Mouse (Mus musculus) hindbrain, embryonic 16.5 days (tissue): ENCODE measurements around the gene Tshb. TPM values are rescaled to one million over a fixed set of nuclear protein-coding genes. Genes with fewer than 3 reads are reported as not detected.

ENCODE experiments used
- ATAC-seq: fragments of 200-750 bp; cut with Nextera tagmentation; 2 replicates; pipeline ENCODE4 v1.8.0; 2017; ENCODE audit warnings: moderate TSS enrichment, moderate library complexity
- H3K27ac ChIP-seq: fragments of 300-500 bp; sonication (generic); 2 replicates; pipeline ENCODE4 v1.5.1; 2014; ENCODE audit warnings: low read depth, mild to moderate bottlenecking, control low read depth, low read length, moderate library complexity
- H3K27me3 ChIP-seq: fragments of 300-500 bp; sonication (generic); replicated peaks from 2 replicates; pipeline ENCODE4 v1.6.1; 2014; ENCODE audit warnings: low read length; ENCODE audit not compliant: control insufficient read depth, insufficient read depth
- H3K36me3 ChIP-seq: fragments of 300-500 bp; sonication (generic); 2 replicates; pipeline ENCODE4 v1.6.1; 2014; ENCODE audit warnings: mild to moderate bottlenecking, low read length, moderate library complexity, mixed read lengths; ENCODE audit not compliant: control insufficient read depth, insufficient read depth
- H3K4me1 ChIP-seq: fragments of 300-500 bp; sonication (generic); 2 replicates; pipeline ENCODE4 v1.6.1; 2014; ENCODE audit warnings: low read depth, low read length; ENCODE audit not compliant: control insufficient read depth, insufficient read depth
- H3K4me2 ChIP-seq: fragments of 300-500 bp; sonication (generic); 2 replicates; pipeline ENCODE4 v1.6.1; 2014; ENCODE audit warnings: mild to moderate bottlenecking, low read length, control low read depth, moderate library complexity
- H3K4me3 ChIP-seq: fragments of 300-500 bp; sonication (generic); 2 replicates; pipeline ENCODE4 v1.5.1; 2014; ENCODE audit warnings: mild to moderate bottlenecking, low read length, control low read depth, moderate library complexity
- H3K9ac ChIP-seq: fragments of 300-500 bp; sonication (generic); 2 replicates; pipeline ENCODE4 v1.6.1; 2014; ENCODE audit warnings: low read depth, mild to moderate bottlenecking, control low read depth, low read length, moderate library complexity
- H3K9me3 ChIP-seq: fragments of 300-500 bp; sonication (generic); 2 replicates; pipeline ENCODE4 v1.6.1; 2014; ENCODE audit warnings: mild to moderate bottlenecking, low read length, moderate library complexity; ENCODE audit not compliant: control insufficient read depth
- WGBS: fragments of 180-500 bp; shearing (Covaris S2); extraction: QIAGEN DNeasy Blood & Tissue Kit; methylation state at CpG from one replicate; pipeline ENCODE4 v1.1.7; 2014; 5-methylcytosine and 5-hydroxymethylcytosine counted together
- polyA plus RNA-seq: library from polyadenylated mRNA; unstranded; fragments of >200 nt; fragmentation: Nextera tagmentation; extraction: Ambion mirVana; gene quantifications from 2 replicates; pipeline ENCODE4 v1.2.1, GENCODE M21; 2015

Gene Tshb
- polyA plus RNA-seq, 1 experiment from 2014 or later = 0.40 TPM

- WGBS = 71% methylated on average over 9 of the region's 9 CpGs
These were observed 38.6 kb downstream of the Tshb start for GRCm38 (mm10) chr3:102743781-102744471.

DNA sequence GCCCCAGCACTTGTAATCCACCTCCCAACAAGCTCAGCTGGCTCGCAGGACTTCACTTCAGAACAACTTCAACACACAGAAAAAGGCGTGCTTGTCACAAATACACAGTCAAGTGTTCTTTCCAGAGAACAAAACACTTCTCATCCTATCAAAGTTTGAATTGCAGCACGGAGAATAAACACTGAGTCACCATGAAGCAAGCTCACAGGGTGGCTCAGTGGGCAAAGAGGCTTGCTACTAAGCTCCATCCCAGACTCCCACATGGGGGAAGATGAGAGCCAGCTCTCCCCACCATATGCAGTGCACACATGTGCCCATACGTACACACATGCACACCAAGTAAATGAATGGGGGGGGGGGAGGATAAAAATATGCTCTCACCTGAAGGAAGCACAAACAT lies 39.3 kb downstream of the Tshb start:
- Histone ChIP-seq H3K36me3 (no peaks in the 10 kb centered on the region), H3K4me1 (peaks cover 7% of the 10 kb centered on the region), H3K27me3 (no peaks in the 10 kb centered on the region), H3K9ac (no peak overlapping the region), H3K4me3 (no peak overlapping the region), H3K27ac (no peak overlapping the region), H3K4me2 (no peak overlapping the region), H3K9me3 (no peaks in the 10 kb centered on the region)
- WGBS = 49% methylated on average over 4 of the region's 4 CpGs
- no peak for ATAC-seq

More at GRCm38 (mm10) chr3:102743781-102744471, 38.6 kb downstream of the Tshb start:
- no peaks in the 10 kb centered on the region for H3K27me3 ChIP-seq
- no peaks in the 10 kb centered on the region for H3K36me3 ChIP-seq
- no peak overlapping the region for H3K4me3 ChIP-seq
- peaks cover 7% of the 10 kb centered on the region for H3K4me1 ChIP-seq
- no peak overlapping the region for H3K4me2 ChIP-seq
- H3K27ac ChIP-seq = no peak overlapping the region
- no peak overlapping the region for H3K9ac ChIP-seq
- ATAC-seq = peak; percentile 27; the same call in 1 of the 2 replicates
- H3K9me3 ChIP-seq = no peaks in the 10 kb centered on the region

GRCm38 (mm10) chr3:102742725-102743124 lies 39.8 kb downstream of the Tshb start:
- H3K36me3 ChIP-seq = no peaks in the 10 kb centered on the region
- no peak overlapping the region for H3K4me3 ChIP-seq
- H3K4me2 ChIP-seq = no peak overlapping the region
- no peak overlapping the region for H3K9ac ChIP-seq
- H3K4me1 ChIP-seq = peaks cover 7% of the 10 kb centered on the region
- H3K9me3 ChIP-seq = no peaks in the 10 kb centered on the region
- H3K27me3 ChIP-seq = no peaks in the 10 kb centered on the region
- no peak overlapping the region for H3K27ac ChIP-seq
- ATAC-seq = no peak
- 65% methylated on average over 4 of the region's 4 CpGs for WGBS

DNA sequence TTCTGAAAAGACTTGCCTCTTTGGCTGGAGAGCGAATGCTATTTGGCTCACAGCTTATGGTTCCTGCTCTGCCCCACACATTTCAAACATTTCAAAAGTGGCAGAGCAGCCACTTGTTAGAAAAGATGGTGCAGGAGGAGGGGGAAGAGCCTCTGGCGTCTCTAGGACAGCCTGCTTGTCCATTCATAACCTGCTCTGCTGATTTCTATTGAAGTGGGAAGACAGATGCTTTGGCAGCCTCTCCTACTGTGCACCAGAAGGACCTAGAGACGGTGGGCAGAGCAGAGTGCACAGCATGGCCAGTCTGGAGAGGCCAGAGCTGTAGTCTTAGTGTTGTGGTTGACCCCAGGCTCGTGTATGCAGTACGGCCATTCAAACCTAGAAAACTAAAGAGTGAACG lies 43.6 kb downstream of the Tshb start:
- ATAC-seq = no peak

DNA sequence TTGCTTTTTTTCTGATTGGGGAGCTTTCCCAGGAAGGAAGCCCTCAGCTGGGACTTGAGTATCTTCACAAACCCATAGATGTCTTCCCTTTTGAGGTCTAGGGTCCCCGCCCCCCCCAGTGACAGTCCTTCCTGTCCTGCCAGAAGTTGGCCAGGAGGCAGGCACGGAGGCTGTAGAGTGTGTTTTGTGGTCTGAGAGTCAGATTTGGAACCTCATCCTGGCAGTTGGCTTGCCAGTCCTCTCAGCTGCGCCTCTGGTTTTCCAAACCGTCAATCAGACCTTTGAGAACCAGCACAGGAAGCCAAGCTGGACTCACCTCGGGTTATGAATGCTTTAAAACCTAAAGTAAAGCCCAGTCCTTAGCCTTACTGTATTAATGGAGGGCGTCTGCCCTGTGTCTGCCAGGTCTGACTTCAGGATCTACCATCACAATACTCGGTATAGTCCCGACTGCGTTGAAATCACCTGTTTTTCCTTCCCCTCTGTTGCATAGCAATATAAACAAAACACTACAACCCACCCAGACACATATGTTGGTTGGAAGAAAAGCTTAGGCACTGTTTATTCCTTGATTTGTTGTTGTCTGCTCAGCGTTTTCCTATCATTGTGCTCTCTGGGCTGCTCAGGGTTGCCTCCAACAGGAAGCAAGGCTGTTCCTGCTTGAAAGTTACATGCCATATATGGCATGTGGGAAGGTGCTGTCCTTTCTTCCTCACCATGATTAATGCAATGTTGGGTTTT lies 44.2 kb downstream of the Tshb start:
- Histone ChIP-seq H3K9me3 (no peaks in the 10 kb centered on the region), H3K9ac (no peak overlapping the region), H3K4me1 (peaks cover 18% of the 10 kb centered on the region), H3K36me3 (no peaks in the 10 kb centered on the region), H3K27me3 (no peaks in the 10 kb centered on the region), H3K27ac (no peak overlapping the region), H3K4me2 (no peak overlapping the region), H3K4me3 (no peak overlapping the region)
- 77% methylated on average over 10 of the region's 10 CpGs for WGBS
- no peak for ATAC-seq

More for the DNA sequence above, 43.6 kb downstream of the Tshb start:
- 65% methylated on average over 6 of the region's 6 CpGs for WGBS
- H3K4me2 ChIP-seq = no peak overlapping the region
- H3K36me3 ChIP-seq = no peaks in the 10 kb centered on the region
- no peak overlapping the region for H3K27ac ChIP-seq
- H3K4me3 ChIP-seq = no peak overlapping the region
- H3K9me3 ChIP-seq = no peaks in the 10 kb centered on the region
- H3K4me1 ChIP-seq = peaks cover 16% of the 10 kb centered on the region
- no peak overlapping the region for H3K9ac ChIP-seq
- no peaks in the 10 kb centered on the region for H3K27me3 ChIP-seq

DNA sequence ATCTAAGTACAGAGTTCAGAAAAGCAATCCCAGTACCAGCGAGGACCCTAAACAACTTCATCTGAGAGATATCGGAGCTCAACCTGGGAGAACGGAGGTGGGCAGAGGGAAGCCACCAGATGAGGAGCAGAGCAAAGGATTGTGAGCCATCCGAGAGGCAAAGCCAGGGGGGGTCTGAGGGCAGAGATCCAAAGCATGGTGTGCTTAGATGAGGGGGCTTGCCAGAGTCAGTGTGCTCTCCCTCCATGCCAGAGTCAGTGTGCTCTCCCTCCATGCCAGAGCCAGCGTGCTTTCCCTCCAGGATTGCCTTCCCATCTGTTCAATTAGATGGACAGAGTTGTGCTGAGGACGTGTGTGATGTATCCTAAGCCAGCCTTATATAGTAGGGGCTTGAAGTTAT lies 45.4 kb downstream of the Tshb start:
- Histone ChIP-seq H3K4me3 (no peak overlapping the region), H3K36me3 (no peaks in the 10 kb centered on the region), H3K4me1 (peaks cover 18% of the 10 kb centered on the region), H3K4me2 (no peak overlapping the region), H3K27me3 (no peaks in the 10 kb centered on the region), H3K27ac (no peak overlapping the region), H3K9ac (no peak overlapping the region), H3K9me3 (no peaks in the 10 kb centered on the region)
- WGBS = 70% methylated on average over 6 of the region's 6 CpGs
- ATAC-seq = no peak

DNA sequence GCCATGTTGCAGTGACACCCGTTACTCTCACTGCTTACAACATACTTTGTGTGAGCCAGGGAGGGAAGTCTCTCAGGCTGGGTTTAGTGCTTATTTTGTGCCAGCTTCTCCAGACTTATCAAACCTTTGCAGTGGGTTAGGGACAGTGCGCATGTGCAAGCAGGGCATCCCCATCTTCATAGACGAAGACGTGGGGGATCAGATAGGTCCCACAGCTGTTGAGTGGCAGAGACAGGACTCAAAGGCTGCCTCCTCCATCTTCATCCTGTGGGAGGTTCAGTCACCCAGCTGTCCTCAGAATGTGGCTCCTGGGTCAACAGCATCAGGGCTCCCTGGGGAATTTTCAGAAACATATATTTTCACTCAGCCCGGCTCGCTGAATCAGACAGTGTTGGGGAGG lies 46.1 kb downstream of the Tshb start:
- no peaks in the 10 kb centered on the region for H3K36me3 ChIP-seq
- H3K9me3 ChIP-seq = no peaks in the 10 kb centered on the region
- WGBS = 84% methylated on average over 6 of the region's 6 CpGs
- no peak overlapping the region for H3K4me3 ChIP-seq
- H3K27ac ChIP-seq = no peak overlapping the region
- H3K27me3 ChIP-seq = no peaks in the 10 kb centered on the region
- H3K4me1 ChIP-seq = peaks cover 18% of the 10 kb centered on the region
- H3K4me2 ChIP-seq = no peak overlapping the region
- H3K9ac ChIP-seq = no peak overlapping the region
- ATAC-seq = no peak

- H3K27me3 ChIP-seq = no peaks in the 10 kb centered on the region
- H3K4me3 ChIP-seq = peak overlapping the region; percentile 80
- no peaks in the 10 kb centered on the region for H3K9me3 ChIP-seq
- ATAC-seq = 0 out of 2 replicates have a peak, but pooled peaks have one; percentile 31
- H3K36me3 ChIP-seq = no peaks in the 10 kb centered on the region
- peak overlapping the region; percentile 85 for H3K4me2 ChIP-seq
- H3K9ac ChIP-seq = peak overlapping the region; percentile 85
- H3K27ac ChIP-seq = no peak overlapping the region
- peaks cover 18% of the 10 kb centered on the region for H3K4me1 ChIP-seq
- 46% methylated on average over 6 of the region's 6 CpGs for WGBS
These were observed 46.9 kb downstream of the Tshb start for GRCm38 (mm10) chr3:102735638-102736037.

GRCm38 (mm10) chr3:102735031-102735558 lies 47.4 kb downstream of the Tshb start:
- Histone ChIP-seq H3K36me3 (no peaks in the 10 kb centered on the region), H3K4me2 (peak overlapping the region; percentile 85), H3K9ac (peak overlapping the region; percentile 85), H3K27me3 (no peaks in the 10 kb centered on the region), H3K27ac (peak overlapping the region; percentile 63), H3K4me3 (peak overlapping the region; percentile 80), H3K9me3 (no peaks in the 10 kb centered on the region), H3K4me1 (peaks cover 18% of the 10 kb centered on the region)
- under 1% methylated on average over 31 of the region's 33 CpGs for WGBS
- peak; percentile 81 for ATAC-seq
